Mouse (Mus musculus) forebrain, embryonic 16.5 days (tissue): ENCODE measurements around the gene Zc3h7a. TPM values are rescaled to one million over a fixed set of nuclear protein-coding genes. Genes with fewer than 3 reads are reported as not detected.

ENCODE experiments used
- ATAC-seq: fragments of 200-750 bp; cut with Nextera tagmentation; 2 replicates; pipeline ENCODE4 v1.8.0; 2017; ENCODE audit warnings: mild to moderate bottlenecking, moderate library complexity
- H3K27ac ChIP-seq: fragments of 300-500 bp; sonication (generic); 2 replicates; pipeline ENCODE4 v1.5.1; 2014; ENCODE audit warnings: low read length, control low read depth
- H3K27me3 ChIP-seq: fragments of 300-500 bp; sonication (generic); replicated peaks from 2 replicates; pipeline ENCODE4 v1.6.1; 2014; ENCODE audit warnings: low read length; ENCODE audit not compliant: control insufficient read depth, insufficient read depth
- H3K36me3 ChIP-seq: fragments of 300-500 bp; sonication (generic); 2 replicates; pipeline ENCODE4 v1.6.1; 2014; ENCODE audit not compliant: control insufficient read depth, insufficient read depth
- H3K4me1 ChIP-seq: fragments of 300-500 bp; sonication (generic); replicated peaks from 2 replicates; pipeline ENCODE4 v1.6.1; 2014; ENCODE audit warnings: low read length; ENCODE audit not compliant: control insufficient read depth, insufficient read depth
- H3K4me2 ChIP-seq: fragments of 300-500 bp; sonication (generic); 2 replicates; pipeline ENCODE4 v1.6.1; 2014; ENCODE audit warnings: mild to moderate bottlenecking, low read length, control low read depth
- H3K4me3 ChIP-seq: fragments of 300-500 bp; sonication (generic); replicated peaks from 2 replicates; pipeline ENCODE4 v1.5.1; 2014; ENCODE audit warnings: mild to moderate bottlenecking, low read length, control low read depth
- H3K9ac ChIP-seq: fragments of 300-500 bp; sonication (generic); replicated peaks from 2 replicates; pipeline ENCODE4 v1.6.1; 2014; ENCODE audit warnings: low read depth, low read length, control low read depth
- H3K9me3 ChIP-seq: fragments of 300-500 bp; sonication (generic); 2 replicates; pipeline ENCODE4 v1.6.1; 2016; ENCODE audit warnings: low read length; ENCODE audit not compliant: control insufficient read depth
- WGBS: fragments of 180-500 bp; shearing (Covaris S2); extraction: QIAGEN DNeasy Blood & Tissue Kit; methylation state at CpG from one replicate; pipeline ENCODE4 v1.1.7; 2014; 5-methylcytosine and 5-hydroxymethylcytosine counted together
- polyA plus RNA-seq: library from polyadenylated mRNA; unstranded; fragments of >200 nt; fragmentation: Nextera tagmentation; extraction: Ambion mirVana; gene quantifications from 2 replicates; pipeline ENCODE4 v1.2.1, GENCODE M21; 2015

Gene Zc3h7a
- polyA plus RNA-seq, 1 experiment from 2014 or later, result 89.3 TPM

- H3K9me3 ChIP-seq, result no peaks in the 10 kb centered on the region
Observed at GRCm38 (mm10) chr16:11193231-11193630, 17.0 kb upstream of the Zc3h7a start.

GRCm38 (mm10) chr16:11190150-11190549 is 14.0 kb upstream of the Zc3h7a start:
- H3K4me1 ChIP-seq, result peaks cover 4% of the 10 kb centered on the region; the same call in 1 of the 2 replicates
- H3K27ac ChIP-seq, result no peak overlapping the region
- H3K9me3 ChIP-seq, result no peaks in the 10 kb centered on the region
- H3K9ac ChIP-seq, result no peak overlapping the region
- peak; percentile 23; the same call in 1 of the 2 replicates for ATAC-seq
- H3K27me3 ChIP-seq, result no peaks in the 10 kb centered on the region
- WGBS, result 65% methylated on average over 7 of the region's 7 CpGs
- peaks cover 18% of the 10 kb centered on the region for H3K36me3 ChIP-seq
- H3K4me2 ChIP-seq, result no peak overlapping the region
- no peak overlapping the region for H3K4me3 ChIP-seq

More at GRCm38 (mm10) chr16:11193231-11193630, 17.0 kb upstream of the Zc3h7a start:
- Histone ChIP-seq H3K4me2 (no peak overlapping the region), H3K4me1 (peaks cover 4% of the 10 kb centered on the region; the same call in 1 of the 2 replicates), H3K27ac (no peak overlapping the region), H3K36me3 (peaks cover 43% of the 10 kb centered on the region), H3K27me3 (no peaks in the 10 kb centered on the region), H3K9ac (no peak overlapping the region), H3K4me3 (no peak overlapping the region)
- ATAC-seq, result no peak
- 95% methylated on average over 2 of the region's 2 CpGs for WGBS

- WGBS, result 73% methylated on average over 2 of the region's 2 CpGs
- Histone ChIP-seq H3K4me3 (no peak overlapping the region), H3K27me3 (no peaks in the 10 kb centered on the region), H3K4me1 (peaks cover 17% of the 10 kb centered on the region), H3K36me3 (no peaks in the 10 kb centered on the region), H3K9ac (no peak overlapping the region), H3K4me2 (no peak overlapping the region), H3K9me3 (no peaks in the 10 kb centered on the region), H3K27ac (no peak overlapping the region)
- no peak for ATAC-seq
Observed at GRCm38 (mm10) chr16:11177404-11177803, 1.2 kb upstream of the Zc3h7a start.

- 3% methylated on average over 4 of the region's 4 CpGs for WGBS
- Histone ChIP-seq H3K27me3 (no peaks in the 10 kb centered on the region), H3K27ac (peak overlapping the region; percentile 50), H3K9ac (peak overlapping the region; percentile 87), H3K4me2 (peak overlapping the region; percentile 89), H3K4me3 (peak overlapping the region; percentile 95), H3K9me3 (no peaks in the 10 kb centered on the region), H3K4me1 (peaks cover 17% of the 10 kb centered on the region), H3K36me3 (no peaks in the 10 kb centered on the region)
- no peak for ATAC-seq
Observed at GRCm38 (mm10) chr16:11176884-11177244, 671 bp upstream of the Zc3h7a start.

- no peaks in the 10 kb centered on the region for H3K27me3 ChIP-seq
- H3K9me3 ChIP-seq, result no peaks in the 10 kb centered on the region
- H3K36me3 ChIP-seq, result no peaks in the 10 kb centered on the region
- peak overlapping the region; percentile 87 for H3K9ac ChIP-seq
- WGBS, result under 1% methylated on average over 72 of the region's 72 CpGs
- ATAC-seq, result peak; percentile 64
- peaks cover 17% of the 10 kb centered on the region for H3K4me1 ChIP-seq
- peak overlapping the region; percentile 83 for H3K27ac ChIP-seq
- peak overlapping the region; percentile 95 for H3K4me3 ChIP-seq
- H3K4me2 ChIP-seq, result peak overlapping the region; percentile 89
Observed at GRCm38 (mm10) chr16:11175489-11176207, 545 bp downstream of the Zc3h7a start.

- Histone ChIP-seq H3K36me3 (no peaks in the 10 kb centered on the region), H3K27ac (peak overlapping the region; percentile 83; the same call in 1 of the 2 replicates), H3K4me2 (peak overlapping the region; percentile 89), H3K9me3 (no peaks in the 10 kb centered on the region), H3K9ac (peak overlapping the region; percentile 87), H3K4me1 (peaks cover 17% of the 10 kb centered on the region), H3K4me3 (peak overlapping the region; percentile 95), H3K27me3 (no peaks in the 10 kb centered on the region)
- WGBS, result 7% methylated on average over 9 of the region's 9 CpGs
- ATAC-seq, result no peak
Observed at GRCm38 (mm10) chr16:11175100-11175488, 1.1 kb downstream of the Zc3h7a start.

- H3K4me3 ChIP-seq, result peak overlapping the region; percentile 95
- no peak overlapping the region; the same call in 1 of the 2 replicates for H3K27ac ChIP-seq
- 4% methylated on average over 10 of the region's 10 CpGs for WGBS
- 0 out of 2 replicates have a peak overlapping the region, but pooled peaks have one; percentile 87 for H3K9ac ChIP-seq
- H3K4me2 ChIP-seq, result peak overlapping the region; percentile 89
- no peak for ATAC-seq
- H3K4me1 ChIP-seq, result peaks cover 17% of the 10 kb centered on the region
- no peaks in the 10 kb centered on the region for H3K36me3 ChIP-seq
- no peaks in the 10 kb centered on the region for H3K27me3 ChIP-seq
- H3K9me3 ChIP-seq, result no peaks in the 10 kb centered on the region
Observed at GRCm38 (mm10) chr16:11174671-11175081, 1.5 kb downstream of the Zc3h7a start.

GRCm38 (mm10) chr16:11171679-11172078 is 4.5 kb downstream of the Zc3h7a start:
- peaks cover 13% of the 10 kb centered on the region for H3K4me1 ChIP-seq
- H3K36me3 ChIP-seq, result no peaks in the 10 kb centered on the region
- no peak for ATAC-seq
- 86% methylated on average over 6 of the region's 6 CpGs for WGBS
- no peaks in the 10 kb centered on the region for H3K27me3 ChIP-seq
- no peak overlapping the region for H3K4me3 ChIP-seq
- H3K9me3 ChIP-seq, result no peaks in the 10 kb centered on the region
- H3K27ac ChIP-seq, result no peak overlapping the region
- no peak overlapping the region for H3K9ac ChIP-seq
- no peak overlapping the region for H3K4me2 ChIP-seq

- 82% methylated on average over 2 of the region's 2 CpGs for WGBS
- Histone ChIP-seq H3K27me3 (no peaks in the 10 kb centered on the region), H3K27ac (no peak overlapping the region), H3K36me3 (peaks cover 3% of the 10 kb centered on the region; the same call in 1 of the 2 replicates), H3K4me2 (no peak overlapping the region), H3K9ac (no peak overlapping the region), H3K4me1 (no peaks in the 10 kb centered on the region), H3K9me3 (no peaks in the 10 kb centered on the region), H3K4me3 (no peak overlapping the region)
- no peak for ATAC-seq
Observed at GRCm38 (mm10) chr16:11166431-11166830, 9.8 kb downstream of the Zc3h7a start.
